Mouse (Mus musculus) CD4-positive, CD25-positive, alpha-beta regulatory T cell (primary cell): ENCODE data around the gene Cd300lb. TPM values are rescaled to one million over a fixed set of nuclear protein-coding genes. Genes with fewer than 3 reads are reported as not detected.

Source experiments
- polyA plus RNA-seq: library from polyadenylated mRNA; unstranded; fragments of 100-300 nt; shearing (Covaris generic); gene quantifications from one replicate; pipeline ENCODE4 v1.2.1, GENCODE M21; 2017

Gene Cd300lb
- 0.11 TPM for polyA plus RNA-seq

DNA sequence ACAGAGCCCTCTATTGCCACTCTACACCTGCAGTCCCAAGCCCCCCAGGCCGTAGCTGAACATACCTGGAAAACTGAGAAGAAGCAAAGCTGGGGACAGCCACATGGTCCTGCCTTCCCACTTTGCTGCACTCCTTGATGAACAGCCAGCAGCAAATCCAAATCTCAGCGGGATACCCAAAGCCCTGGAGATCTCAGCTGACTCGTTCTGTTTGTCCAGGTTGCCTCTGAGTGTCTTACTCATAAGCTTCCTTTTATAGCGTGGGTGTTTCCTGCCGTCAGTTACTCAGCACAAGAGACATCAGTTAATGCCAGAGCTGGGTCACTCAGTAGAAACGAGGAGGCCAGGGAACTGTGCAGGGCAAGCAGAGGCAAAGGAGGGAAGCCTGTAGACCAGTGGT, at the start of gene Cd300lb:
Cd300lb (minus strand) TSS at position 243 of the 400 bp plus-strand sequence.

GRCm38 (mm10) chr11:114968752-114969207, 34.6 kb upstream of the Cd300lb start, which contains the start of gene Cd300c:
Gene Cd300c (minus strand): TSS chr11:114969157.

GRCm38 (mm10) chr11:114889991-114890518, 44.1 kb downstream of the Cd300lb start, which contains the start of gene Cd300a:
Gene Cd300a (plus strand): TSS chr11:114890041.

Other genes with a start within 250 kb of the Cd300lb start
- gene Dnaic2, start 207.0 kb downstream of the Cd300lb start, polyA plus RNA-seq, result not detected
- 0.20 TPM for gene Kif19a, start 169.0 kb downstream of the Cd300lb start, polyA plus RNA-seq
- gene Btbd17, start 138.4 kb downstream of the Cd300lb start, polyA plus RNA-seq, result not detected
- gene Gpr142, start 135.5 kb downstream of the Cd300lb start, polyA plus RNA-seq, result not detected
- 0.10 TPM for gene Gprc5c, start 83.2 kb downstream of the Cd300lb start, polyA plus RNA-seq
- 0.45 TPM for gene Cd300a, start 44.3 kb downstream of the Cd300lb start, polyA plus RNA-seq
- gene Cd300c, start 34.8 kb upstream of the Cd300lb start, polyA plus RNA-seq, result not detected
- gene Cd300ld, start 55.5 kb upstream of the Cd300lb start, polyA plus RNA-seq, result not detected
- gene Cd300c2, start 67.5 kb upstream of the Cd300lb start, polyA plus RNA-seq, result 0.42 TPM
- not detected for gene Cd300ld2, start 81.8 kb upstream of the Cd300lb start, polyA plus RNA-seq
- gene Cd300ld4, start 92.6 kb upstream of the Cd300lb start, polyA plus RNA-seq, result not detected
- not detected for gene Cd300ld5, start 103.4 kb upstream of the Cd300lb start, polyA plus RNA-seq
- not detected for gene Cd300ld3, start 114.0 kb upstream of the Cd300lb start, polyA plus RNA-seq
- gene Cd300e, start 127.8 kb upstream of the Cd300lb start, polyA plus RNA-seq, result 0.19 TPM
- 206 TPM for gene Rab37, start 157.0 kb upstream of the Cd300lb start, polyA plus RNA-seq
- 1.1 TPM for gene Cd300lf, start 199.6 kb upstream of the Cd300lb start, polyA plus RNA-seq
- 474 TPM for gene Slc9a3r1, start 229.0 kb upstream of the Cd300lb start, polyA plus RNA-seq